Mouse (Mus musculus): Measurements from ENCODE around the gene S100a5.

S100a5 gene

GRCm38 (mm10) chr3:90600458-90601195 lies 7.7 kb upstream of the S100a5 start:
- no peak for DNase-seq

DNA sequence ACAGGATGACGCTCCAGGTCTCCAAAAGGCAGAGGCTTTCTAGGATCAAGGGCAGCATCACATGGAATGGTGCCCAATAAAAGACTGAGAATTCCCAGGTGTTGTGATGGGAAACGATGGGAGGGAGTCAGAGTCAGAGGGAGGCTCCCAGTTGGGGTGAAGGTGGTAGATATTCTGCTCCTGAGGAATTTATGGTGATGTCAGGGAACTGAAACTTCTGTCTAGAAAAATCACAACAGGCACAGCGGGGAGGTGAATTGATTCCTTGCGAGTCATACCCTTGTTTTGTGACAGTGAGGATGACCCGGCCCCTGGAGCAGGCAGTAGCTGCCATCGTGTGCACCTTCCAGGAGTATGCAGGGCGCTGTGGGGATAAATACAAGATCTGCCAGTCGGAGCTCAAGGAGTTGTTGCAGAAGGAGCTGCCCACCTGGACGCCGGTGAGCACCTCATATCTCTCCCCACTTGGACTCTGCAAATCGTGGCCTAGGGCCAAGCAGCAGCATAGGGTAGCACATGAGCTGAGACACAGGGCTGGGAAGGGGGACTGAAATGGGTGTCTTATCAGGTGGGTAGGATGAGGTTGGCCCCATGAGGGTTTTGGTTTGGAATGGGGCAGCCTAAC lies 6.7 kb upstream of the S100a5 start, which contains the start of gene Gm42674:
Gene Gm42674, plus strand, starts transcription at position 419 of the 625 bp plus-strand sequence.
- no peak for DNase-seq

- DNase-seq = no peak
Measured at GRCm38 (mm10) chr3:90603623-90604022, 4.7 kb upstream of the S100a5 start, which contains the start of gene S100a4. S100a4 (plus strand) TSS chr3:90603771.

- DNase-seq = peak; percentile 58 to 72
Measured at GRCm38 (mm10) chr3:90604416-90604815, 3.9 kb upstream of the S100a5 start.

DNA sequence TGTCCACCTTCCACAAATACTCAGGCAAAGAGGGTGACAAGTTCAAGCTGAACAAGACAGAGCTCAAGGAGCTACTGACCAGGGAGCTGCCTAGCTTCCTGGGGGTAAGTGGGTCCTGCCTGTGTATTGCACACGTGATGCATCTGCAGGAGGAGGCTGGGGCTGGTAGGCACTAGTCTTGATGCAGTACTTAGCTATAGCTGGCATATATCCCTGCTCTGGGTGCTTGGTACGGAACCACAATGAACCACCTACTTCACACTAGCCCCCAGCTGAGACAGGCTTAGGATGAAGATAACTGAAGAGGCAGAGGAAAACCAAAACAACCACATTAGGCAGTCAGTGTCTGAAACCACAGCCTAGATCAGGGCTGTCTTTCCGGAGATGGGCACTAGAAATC lies 3.3 kb upstream of the S100a5 start:
- no peak for DNase-seq

DNA sequence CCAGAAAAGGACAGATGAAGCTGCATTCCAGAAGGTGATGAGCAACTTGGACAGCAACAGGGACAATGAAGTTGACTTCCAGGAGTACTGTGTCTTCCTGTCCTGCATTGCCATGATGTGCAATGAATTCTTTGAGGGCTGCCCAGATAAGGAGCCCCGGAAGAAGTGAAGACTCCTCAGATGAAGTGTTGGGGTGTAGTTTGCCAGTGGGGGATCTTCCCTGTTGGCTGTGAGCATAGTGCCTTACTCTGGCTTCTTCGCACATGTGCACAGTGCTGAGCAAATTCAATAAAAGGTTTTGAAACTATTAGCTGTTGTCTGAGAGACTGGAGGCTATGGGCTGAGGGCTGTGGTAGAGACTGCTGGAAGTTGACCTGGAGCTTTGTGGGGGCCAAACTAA lies 2.6 kb upstream of the S100a5 start:
- no peak for DNase-seq

GRCm38 (mm10) chr3:90606185-90606584 lies 2.1 kb upstream of the S100a5 start:
- no peak for DNase-seq

GRCm38 (mm10) chr3:90607361-90607760 lies 962 bp upstream of the S100a5 start:
- no peak for DNase-seq

- DNase-seq = no peak
Measured at GRCm38 (mm10) chr3:90609102-90609501, 779 bp downstream of the S100a5 start.

DNA sequence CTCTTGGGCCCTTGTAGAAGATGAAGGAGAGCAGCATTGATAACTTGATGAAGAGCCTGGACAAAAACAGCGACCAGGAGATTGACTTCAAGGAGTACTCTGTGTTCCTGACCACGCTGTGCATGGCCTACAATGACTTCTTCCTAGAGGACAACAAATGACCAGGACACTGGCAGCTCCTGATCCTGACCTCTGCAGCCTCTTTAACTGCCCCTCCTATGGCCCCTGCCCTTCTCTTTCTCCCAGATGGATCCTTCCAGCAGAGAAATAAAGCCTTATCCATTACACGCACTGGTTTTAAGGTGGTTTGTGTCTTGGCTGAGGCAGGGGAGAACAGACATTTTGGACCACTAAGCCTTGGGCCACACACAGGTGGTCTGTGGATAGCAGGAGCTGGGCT lies 3.2 kb downstream of the S100a5 start:
- no peak for DNase-seq

DNA sequence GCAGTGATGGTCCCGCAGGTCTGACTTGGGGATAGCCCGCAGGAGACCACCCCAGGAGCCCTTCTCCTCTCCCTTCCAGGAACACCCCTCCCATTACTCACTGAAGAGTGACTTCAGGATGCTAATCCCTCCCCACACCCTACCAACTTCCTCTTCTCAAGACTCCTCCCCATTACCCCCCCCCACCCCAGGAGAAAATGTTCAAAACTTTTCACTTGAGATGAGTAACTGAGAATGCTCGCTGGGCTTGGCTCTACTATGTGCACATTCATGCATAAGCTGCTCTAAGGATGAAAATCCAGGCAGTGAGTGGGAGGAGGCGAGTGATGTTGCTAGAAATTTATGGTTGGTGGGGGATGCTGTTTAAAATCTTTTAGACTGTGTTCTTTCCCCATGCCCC lies 3.7 kb downstream of the S100a5 start:
- DNase-seq = no peak

GRCm38 (mm10) chr3:90612728-90613291 lies 4.5 kb downstream of the S100a5 start, which contains the start of gene S100a6:
S100a6 (plus strand) TSS chr3:90612882.
- peak; percentile 61 to 77 for DNase-seq

DNA sequence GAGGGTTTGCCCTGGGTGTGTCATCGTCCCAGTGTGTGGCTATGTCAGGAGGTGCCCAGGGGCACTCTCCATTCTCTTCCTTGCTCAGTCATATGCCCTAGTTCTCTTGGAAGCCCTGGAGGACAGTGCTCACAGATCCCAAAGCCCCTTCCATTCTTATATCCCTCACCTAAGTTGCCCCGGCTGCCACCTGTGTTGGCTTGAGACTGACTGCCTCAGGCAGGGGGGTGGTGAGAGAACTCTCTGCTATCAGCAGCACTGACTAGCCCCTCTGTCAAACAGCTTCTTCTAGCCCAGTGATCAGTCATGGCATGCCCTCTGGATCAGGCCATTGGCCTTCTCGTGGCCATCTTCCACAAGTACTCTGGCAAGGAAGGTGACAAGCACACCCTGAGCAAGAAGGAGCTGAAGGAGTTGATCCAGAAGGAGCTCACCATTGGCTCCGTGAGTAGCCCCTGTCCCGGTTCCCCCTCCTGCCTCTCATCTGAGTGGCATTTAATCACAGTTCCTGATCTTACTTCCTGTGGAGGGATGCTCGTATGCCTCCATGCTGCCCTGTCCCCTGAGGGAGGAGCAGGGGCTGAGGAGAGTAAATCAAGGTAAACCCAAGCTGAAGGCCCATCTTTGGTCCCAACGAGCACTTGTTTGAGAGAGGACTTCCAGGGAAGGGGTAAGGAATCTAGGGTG lies 5.3 kb downstream of the S100a5 start:
- no peak for DNase-seq

- no peak for DNase-seq
Measured at GRCm38 (mm10) chr3:90614148-90614530, 5.8 kb downstream of the S100a5 start.

DNA sequence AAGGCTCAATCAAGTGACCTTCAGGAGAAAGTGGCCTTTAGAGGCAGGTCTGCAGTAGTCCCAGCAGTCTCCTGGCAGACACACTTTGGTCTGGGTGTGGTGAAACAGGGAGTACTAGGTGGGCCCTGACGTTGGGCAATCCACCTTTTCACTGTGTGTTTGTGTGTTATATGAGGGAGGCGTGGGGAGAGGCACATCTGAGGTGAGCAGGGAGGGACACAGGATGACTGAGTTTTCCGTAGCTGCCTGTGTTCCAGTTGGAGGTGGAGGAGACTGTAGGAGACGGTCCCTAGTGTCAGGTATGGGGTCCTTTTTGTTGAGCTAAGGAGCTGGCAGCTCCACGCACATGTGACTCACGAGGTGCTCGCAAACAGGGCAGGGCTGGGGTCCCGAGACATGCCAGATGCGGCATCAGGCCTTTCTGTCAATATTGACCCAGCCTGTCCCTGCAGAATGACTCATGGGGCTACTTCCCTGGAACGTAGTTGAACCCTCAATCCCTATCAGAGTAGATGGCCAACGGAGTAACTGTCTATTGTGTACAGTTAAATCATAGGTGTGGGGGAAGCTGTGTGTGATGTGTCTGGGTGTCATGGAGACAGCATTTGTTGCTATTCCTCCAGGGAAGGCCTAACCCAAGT lies 6.4 kb downstream of the S100a5 start:
- DNase-seq = no peak

- DNase-seq = peak; percentile 73 to 83
Measured at GRCm38 (mm10) chr3:90615415-90615814, 7.1 kb downstream of the S100a5 start.

- no peak for DNase-seq
Measured at GRCm38 (mm10) chr3:90615911-90616310, 7.6 kb downstream of the S100a5 start.

DNA sequence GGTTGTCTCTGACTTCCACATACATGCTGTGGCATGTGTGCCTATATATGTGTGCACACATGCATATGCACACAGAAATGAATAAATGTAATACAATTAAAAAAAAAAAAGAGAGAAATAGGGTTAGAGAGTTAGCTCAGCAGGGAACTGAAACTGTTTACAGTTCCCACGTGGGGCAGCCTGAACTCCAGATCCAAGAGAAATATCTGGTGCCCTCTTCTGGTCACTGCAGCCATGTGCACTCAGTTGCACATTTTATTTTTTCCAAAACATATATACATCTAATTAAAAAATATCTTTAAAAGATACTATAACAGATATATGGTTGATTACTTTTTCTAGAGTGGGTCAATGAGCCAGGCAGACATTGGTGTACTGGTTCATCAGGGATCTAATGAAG lies 9.3 kb downstream of the S100a5 start:
- DNase-seq = no peak

GRCm38 (mm10) chr3:90621552-90621951 lies 13.2 kb downstream of the S100a5 start:
- DNase-seq = no peak

- DNase-seq = peak; percentile 35 to 65
Measured at GRCm38 (mm10) chr3:90623435-90624071, 15.2 kb downstream of the S100a5 start.

DNA sequence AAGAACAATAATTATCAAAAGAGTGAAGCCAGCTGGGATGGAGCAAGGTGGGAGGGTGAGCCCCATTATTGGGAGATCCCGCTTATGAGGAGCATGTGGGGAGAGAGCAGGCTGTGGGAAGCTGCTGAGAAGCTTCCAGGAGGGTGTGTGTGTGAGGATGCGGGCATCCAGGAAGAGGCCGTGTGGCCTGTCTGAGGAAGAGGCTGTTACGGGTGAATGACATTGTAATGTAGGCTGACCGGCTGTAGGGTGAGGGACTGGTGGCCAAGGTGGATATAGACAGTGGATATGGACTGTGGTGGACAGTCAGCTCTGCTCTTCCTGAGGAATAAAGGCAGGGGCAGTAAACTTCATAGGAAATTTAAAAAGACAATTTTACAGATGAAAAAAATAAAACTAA lies 17.2 kb downstream of the S100a5 start:
- no peak for DNase-seq

DNA sequence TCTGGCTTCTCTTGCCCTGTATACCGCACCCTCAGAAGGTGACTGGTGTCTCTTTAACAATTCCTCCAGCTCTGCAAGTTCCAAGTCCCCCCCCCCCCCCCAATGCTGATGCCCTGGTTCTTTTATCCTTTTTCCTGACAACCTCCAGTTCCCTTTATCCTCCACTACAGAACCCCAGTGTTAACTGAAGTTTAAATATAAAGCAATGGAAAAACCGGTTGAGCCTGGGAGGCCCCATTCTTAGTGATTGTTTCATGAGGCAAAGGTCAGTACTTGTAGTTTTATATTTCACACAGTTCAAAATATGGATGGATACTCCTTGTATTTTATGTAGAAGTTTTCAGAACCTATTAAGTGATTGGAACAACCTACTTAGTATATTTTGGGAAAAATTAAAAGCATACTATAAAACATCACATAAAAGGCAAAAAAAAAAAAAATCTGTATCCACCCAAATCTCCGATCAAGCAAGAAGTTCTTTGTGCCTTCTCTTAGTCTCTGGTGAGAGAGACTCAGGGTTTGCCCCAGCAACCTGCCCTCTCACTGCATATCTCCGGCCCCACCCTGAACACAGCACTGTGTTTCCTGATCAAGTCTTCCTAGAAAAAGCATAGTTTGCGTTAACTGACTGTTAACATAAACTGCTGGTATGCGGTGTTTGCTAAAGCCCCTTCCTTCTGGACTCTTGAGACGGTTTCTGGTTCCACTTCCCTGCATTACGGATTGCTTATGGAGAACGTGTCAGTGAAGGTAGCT lies 18.1 kb downstream of the S100a5 start:
- no peak for DNase-seq

Measured in kidney, postnatal 36 days (tissue).